Mouse (Mus musculus) heart, embryonic 10.5 days (tissue): Measurements from ENCODE around the gene 1700113H08Rik. TPM values are rescaled to one million over a fixed set of nuclear protein-coding genes. Genes with fewer than 3 reads are reported as not detected.

Experiments
- DNase-seq: peaks from one replicate; pipeline ENCODE4 v3.0.0-alpha.2; 2017; ENCODE audit warnings: low spot score
- H3K27ac ChIP-seq: fragments of 300-500 bp; sonication (generic); 2 replicates; pipeline ENCODE4 v1.5.1; 2016; ENCODE audit warnings: mild to moderate bottlenecking
- H3K27me3 ChIP-seq: fragments of 300-500 bp; sonication (generic); 2 replicates; pipeline ENCODE4 v1.6.1; 2016; ENCODE audit warnings: mild to moderate bottlenecking; ENCODE audit not compliant: poor library complexity, insufficient read depth, severe bottlenecking
- H3K36me3 ChIP-seq: fragments of 300-500 bp; sonication (generic); 2 replicates; pipeline ENCODE4 v1.6.1; 2016; ENCODE audit warnings: mild to moderate bottlenecking, moderate library complexity
- H3K4me1 ChIP-seq: fragments of 300-500 bp; sonication (generic); 2 replicates; pipeline ENCODE4 v1.6.1; 2016; ENCODE audit warnings: mild to moderate bottlenecking
- H3K4me3 ChIP-seq: fragments of 300-500 bp; sonication (generic); 2 replicates; pipeline ENCODE4 v1.5.1; 2016; ENCODE audit warnings: mild to moderate bottlenecking, moderate library complexity
- H3K9me3 ChIP-seq: fragments of 300-500 bp; sonication (generic); 2 replicates; pipeline ENCODE4 v1.6.1; 2016; ENCODE audit warnings: mild to moderate bottlenecking, moderate library complexity
- WGBS: fragments of 180-500 bp; shearing (Covaris S2); methylation state at CpG from one replicate; pipeline ENCODE4 v1.1.7; 2016; 5-methylcytosine and 5-hydroxymethylcytosine counted together
- polyA plus RNA-seq: library from polyadenylated mRNA; unstranded; fragments of >200 nt; fragmentation: Nextera tagmentation; extraction: Ambion mirVana; gene quantifications from 2 replicates; pipeline ENCODE4 v1.2.1, GENCODE M21; 2016

The 1700113H08Rik gene
- polyA plus RNA-seq, 1 experiment from 2014 or later, result not detected

GRCm38 (mm10) chr10:87094249-87094648, 36.4 kb downstream of the 1700113H08Rik start:
- no peak for DNase-seq
- H3K36me3 ChIP-seq, result no peaks in the 10 kb centered on the region
- no peak overlapping the region for H3K4me3 ChIP-seq
- H3K27ac ChIP-seq, result no peak overlapping the region
- no peaks in the 10 kb centered on the region for H3K9me3 ChIP-seq
- no peaks in the 10 kb centered on the region for H3K27me3 ChIP-seq
- no peaks in the 10 kb centered on the region for H3K4me1 ChIP-seq

- Histone ChIP-seq H3K4me1 (no peaks in the 10 kb centered on the region), H3K27ac (no peak overlapping the region), H3K36me3 (no peaks in the 10 kb centered on the region), H3K27me3 (no peaks in the 10 kb centered on the region), H3K9me3 (no peaks in the 10 kb centered on the region), H3K4me3 (no peak overlapping the region)
- DNase-seq, result no peak
- 60% methylated on average over 6 of the region's 6 CpGs for WGBS
Observed at GRCm38 (mm10) chr10:87098722-87099121, 40.9 kb downstream of the 1700113H08Rik start.

GRCm38 (mm10) chr10:87100668-87101067, 42.8 kb downstream of the 1700113H08Rik start:
- H3K27ac ChIP-seq, result no peak overlapping the region
- no peaks in the 10 kb centered on the region for H3K36me3 ChIP-seq
- H3K27me3 ChIP-seq, result no peaks in the 10 kb centered on the region
- no peak overlapping the region for H3K4me3 ChIP-seq
- H3K9me3 ChIP-seq, result no peaks in the 10 kb centered on the region
- DNase-seq, result no peak
- 89% methylated on average over 4 of the region's 4 CpGs for WGBS
- no peaks in the 10 kb centered on the region for H3K4me1 ChIP-seq

- WGBS, result 64% methylated on average over 9 of the region's 9 CpGs
- Histone ChIP-seq H3K27ac (no peak overlapping the region), H3K4me3 (no peak overlapping the region), H3K9me3 (no peaks in the 10 kb centered on the region), H3K27me3 (no peaks in the 10 kb centered on the region), H3K4me1 (no peaks in the 10 kb centered on the region), H3K36me3 (no peaks in the 10 kb centered on the region)
- no peak for DNase-seq
Observed at GRCm38 (mm10) chr10:87101265-87101950, 43.6 kb downstream of the 1700113H08Rik start.

DNA sequence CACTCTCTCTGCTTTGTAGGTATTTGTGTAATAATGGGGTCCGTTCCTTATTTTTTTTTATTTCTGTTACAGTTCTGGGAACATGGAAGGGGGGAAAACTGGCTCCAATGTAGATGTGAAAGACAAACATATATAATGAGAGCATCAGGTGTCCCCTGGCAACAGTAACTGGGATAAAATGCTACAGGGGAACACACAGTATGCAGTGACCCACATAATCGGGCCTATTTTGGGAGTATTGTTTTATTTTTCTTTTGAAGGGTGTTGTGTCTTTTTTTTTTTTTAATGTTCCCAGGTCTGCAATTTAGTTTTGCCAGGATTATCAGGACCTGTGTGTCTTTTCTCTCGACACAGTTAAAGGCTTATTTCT, 44.1 kb downstream of the 1700113H08Rik start:
- H3K36me3 ChIP-seq, result no peaks in the 10 kb centered on the region
- no peak overlapping the region for H3K27ac ChIP-seq
- no peaks in the 10 kb centered on the region for H3K4me1 ChIP-seq
- no peaks in the 10 kb centered on the region for H3K27me3 ChIP-seq
- 55% methylated on average over 3 of the region's 3 CpGs for WGBS
- no peak for DNase-seq
- H3K9me3 ChIP-seq, result no peaks in the 10 kb centered on the region
- no peak overlapping the region for H3K4me3 ChIP-seq

GRCm38 (mm10) chr10:87102455-87102854, 44.6 kb downstream of the 1700113H08Rik start:
- Histone ChIP-seq H3K9me3 (no peaks in the 10 kb centered on the region), H3K27me3 (no peaks in the 10 kb centered on the region), H3K4me1 (no peaks in the 10 kb centered on the region), H3K36me3 (no peaks in the 10 kb centered on the region), H3K4me3 (no peak overlapping the region), H3K27ac (no peak overlapping the region)
- 86% methylated on average over 13 of the region's 13 CpGs for WGBS
- no peak for DNase-seq

- Histone ChIP-seq H3K27me3 (no peaks in the 10 kb centered on the region), H3K4me3 (no peak overlapping the region), H3K4me1 (no peaks in the 10 kb centered on the region), H3K9me3 (no peaks in the 10 kb centered on the region), H3K27ac (no peak overlapping the region), H3K36me3 (no peaks in the 10 kb centered on the region)
- no peak for DNase-seq
- 82% methylated on average over 8 of the region's 8 CpGs for WGBS
Observed at GRCm38 (mm10) chr10:87103286-87103685, 45.4 kb downstream of the 1700113H08Rik start.

GRCm38 (mm10) chr10:87107565-87108297, 49.9 kb downstream of the 1700113H08Rik start:
- no peaks in the 10 kb centered on the region for H3K27me3 ChIP-seq
- no peak for DNase-seq
- H3K4me3 ChIP-seq, result no peak overlapping the region
- H3K4me1 ChIP-seq, result no peaks in the 10 kb centered on the region
- no peaks in the 10 kb centered on the region for H3K36me3 ChIP-seq
- WGBS, result 75% methylated on average over 9 of the region's 9 CpGs
- no peak overlapping the region for H3K27ac ChIP-seq
- no peaks in the 10 kb centered on the region for H3K9me3 ChIP-seq

GRCm38 (mm10) chr10:87108333-87108732, 50.5 kb downstream of the 1700113H08Rik start:
- Histone ChIP-seq H3K36me3 (no peaks in the 10 kb centered on the region), H3K27ac (no peak overlapping the region), H3K9me3 (no peaks in the 10 kb centered on the region), H3K4me3 (no peak overlapping the region), H3K27me3 (no peaks in the 10 kb centered on the region), H3K4me1 (no peaks in the 10 kb centered on the region)
- DNase-seq, result no peak
- 88% methylated on average over 6 of the region's 6 CpGs for WGBS

DNA sequence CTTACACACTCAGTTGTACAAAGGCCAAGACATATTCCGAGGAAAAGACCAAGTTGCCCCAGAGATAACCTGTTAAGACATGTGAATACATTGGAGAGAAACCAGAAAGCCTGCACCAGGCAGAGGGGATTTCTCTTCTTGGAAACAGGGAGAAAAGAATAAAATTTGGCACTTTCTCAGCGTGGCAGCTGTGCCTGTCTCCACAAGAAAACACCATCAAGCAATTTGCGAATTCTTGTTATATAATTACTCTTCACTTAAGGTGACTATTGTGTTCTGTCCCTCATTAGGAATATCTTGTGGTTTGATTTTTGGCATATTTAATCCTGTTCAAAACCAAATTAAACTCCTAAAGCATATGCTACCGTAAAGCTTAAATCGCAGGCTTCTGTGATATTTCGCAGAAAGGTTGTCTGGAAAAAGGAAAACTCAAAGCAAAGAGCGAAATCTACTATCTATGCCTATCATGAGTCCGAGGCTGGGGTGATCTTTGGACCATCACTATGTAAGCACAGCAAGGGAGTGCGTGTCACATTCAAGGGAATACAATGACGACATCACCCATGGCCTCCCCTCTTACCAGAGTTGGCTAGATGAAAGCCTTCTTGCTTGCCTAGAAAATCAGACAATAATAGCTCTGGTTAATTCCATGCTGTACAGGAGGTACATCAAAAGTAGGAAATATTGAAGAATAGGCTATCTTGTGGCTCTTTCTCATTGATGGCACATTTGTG, 51.4 kb downstream of the 1700113H08Rik start:
- Histone ChIP-seq H3K4me1 (no peaks in the 10 kb centered on the region), H3K27me3 (no peaks in the 10 kb centered on the region), H3K4me3 (no peak overlapping the region), H3K9me3 (no peaks in the 10 kb centered on the region), H3K27ac (no peak overlapping the region), H3K36me3 (no peaks in the 10 kb centered on the region)
- 86% methylated on average over 10 of the region's 10 CpGs for WGBS
- no peak for DNase-seq

DNA sequence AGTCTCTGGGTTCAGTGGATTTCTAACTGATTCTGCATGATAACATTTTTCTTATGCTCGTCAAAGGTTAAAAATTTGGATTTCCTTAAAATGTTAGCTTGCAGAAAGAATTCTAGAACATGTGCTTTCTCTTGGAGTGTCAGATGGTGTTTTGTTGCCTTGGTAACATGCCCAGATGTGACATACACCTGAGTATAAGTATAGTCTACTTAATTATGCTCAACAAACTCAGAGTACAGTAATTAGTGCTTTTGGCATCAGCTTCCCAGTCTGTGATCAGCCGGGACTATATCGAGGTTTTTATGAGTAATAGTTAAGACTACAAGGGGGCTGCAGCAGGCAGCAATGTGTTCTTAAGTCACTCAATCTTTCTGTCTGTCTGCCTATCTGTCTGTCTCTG, 53.1 kb downstream of the 1700113H08Rik start:
- H3K4me3 ChIP-seq, result no peak overlapping the region
- H3K4me1 ChIP-seq, result no peaks in the 10 kb centered on the region
- WGBS, result 84% methylated on average over 3 of the region's 3 CpGs
- no peaks in the 10 kb centered on the region for H3K36me3 ChIP-seq
- DNase-seq, result no peak
- H3K27me3 ChIP-seq, result no peaks in the 10 kb centered on the region
- no peak overlapping the region for H3K27ac ChIP-seq
- H3K9me3 ChIP-seq, result no peaks in the 10 kb centered on the region

- H3K27me3 ChIP-seq, result no peaks in the 10 kb centered on the region
- H3K4me1 ChIP-seq, result no peaks in the 10 kb centered on the region
- DNase-seq, result no peak
- 85% methylated on average over 5 of the region's 5 CpGs for WGBS
- no peaks in the 10 kb centered on the region for H3K9me3 ChIP-seq
- H3K36me3 ChIP-seq, result no peaks in the 10 kb centered on the region
- no peak overlapping the region for H3K4me3 ChIP-seq
- H3K27ac ChIP-seq, result no peak overlapping the region
Observed at GRCm38 (mm10) chr10:87125094-87125493, 67.2 kb downstream of the 1700113H08Rik start.

DNA sequence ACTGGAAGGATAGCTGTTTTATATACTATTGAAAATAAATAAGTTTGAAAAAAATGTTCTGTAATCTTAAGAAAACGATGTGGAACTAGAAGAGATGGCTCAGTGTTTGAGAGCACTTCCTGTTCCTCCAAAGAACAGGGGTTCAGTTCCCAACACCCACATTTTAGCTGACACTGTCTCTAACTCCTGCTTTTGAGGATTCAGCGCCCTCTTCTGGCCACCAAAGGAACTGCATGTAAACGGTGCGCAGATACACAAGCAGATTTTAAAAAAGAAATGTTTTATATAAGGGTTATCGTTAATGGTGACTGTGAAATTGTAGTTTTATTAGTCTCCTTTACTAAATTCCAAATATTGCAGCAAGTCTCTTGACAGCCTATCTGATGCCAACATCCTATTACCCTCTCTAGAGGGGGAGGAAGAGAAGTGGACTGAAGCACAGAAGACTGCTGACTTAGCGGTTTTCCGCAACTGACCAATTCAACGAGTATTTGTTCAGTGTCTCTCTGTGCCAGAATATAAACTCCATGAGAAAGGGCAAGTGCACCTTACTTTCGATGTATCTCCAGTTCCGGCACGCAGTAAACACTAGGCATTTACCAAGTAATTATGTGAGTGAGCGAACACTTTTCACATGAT, 68.5 kb downstream of the 1700113H08Rik start:
- Histone ChIP-seq H3K36me3 (no peaks in the 10 kb centered on the region), H3K4me1 (no peaks in the 10 kb centered on the region), H3K27me3 (no peaks in the 10 kb centered on the region), H3K4me3 (no peak overlapping the region), H3K27ac (no peak overlapping the region), H3K9me3 (no peaks in the 10 kb centered on the region)
- whole genome bisulfite sequencing, result 79% methylated on average over 12 of the region's 12 CpGs
- no peak for DNase-seq
